Mouse (Mus musculus) midbrain, postnatal 0 days (tissue): ENCODE measurements around the gene Tmem126b. TPM values are rescaled to one million over a fixed set of nuclear protein-coding genes. Genes with fewer than 3 reads are reported as not detected.

ENCODE experiments used
- ATAC-seq: fragments of 200-750 bp; cut with Nextera tagmentation; 2 replicates; pipeline ENCODE4 v1.8.0; 2017; ENCODE audit warnings: moderate number of reproducible peaks, mild to moderate bottlenecking, moderate TSS enrichment, moderate library complexity; ENCODE audit not compliant: low FRiP score
- DNase-seq: peaks from one replicate; pipeline ENCODE4 v3.0.0-alpha.2; 2015; ENCODE audit warnings: low spot score
- H3K27ac ChIP-seq: fragments of 300-500 bp; sonication (generic); 2 replicates; pipeline ENCODE4 v1.5.1; 2014; ENCODE audit warnings: low read depth, mild to moderate bottlenecking, low read length, mixed read lengths
- H3K27me3 ChIP-seq: fragments of 300-500 bp; sonication (generic); 2 replicates; pipeline ENCODE4 v1.6.1; 2014; ENCODE audit warnings: low read length, control low read depth, mixed read lengths; ENCODE audit not compliant: insufficient read depth
- H3K36me3 ChIP-seq: fragments of 300-500 bp; sonication (generic); 2 replicates; pipeline ENCODE4 v1.6.1; 2014; ENCODE audit warnings: low read length, control low read depth, mixed read lengths; ENCODE audit not compliant: insufficient read depth
- H3K4me1 ChIP-seq: fragments of 300-500 bp; sonication (generic); 2 replicates; pipeline ENCODE4 v1.6.1; 2014; ENCODE audit warnings: mild to moderate bottlenecking, control low read depth, antibody characterized with exemption, low read length, mixed read lengths; ENCODE audit not compliant: insufficient read depth
- H3K4me2 ChIP-seq: fragments of 300-500 bp; sonication (generic); 2 replicates; pipeline ENCODE4 v1.6.1; 2014; ENCODE audit warnings: low read depth, mild to moderate bottlenecking, low read length, mixed read lengths; ENCODE audit not compliant: poor library complexity, severe bottlenecking
- H3K4me3 ChIP-seq: fragments of 300-500 bp; sonication (generic); 2 replicates; pipeline ENCODE4 v1.5.1; 2014; ENCODE audit warnings: low read depth, mild to moderate bottlenecking, low read length, moderate library complexity
- H3K9ac ChIP-seq: fragments of 300-500 bp; sonication (generic); replicated peaks from 2 replicates; pipeline ENCODE4 v1.6.1; 2014; ENCODE audit warnings: mild to moderate bottlenecking, low read length, moderate library complexity, mixed read lengths; ENCODE audit not compliant: poor library complexity, severe bottlenecking
- H3K9me3 ChIP-seq: fragments of 300-500 bp; sonication (generic); 2 replicates; pipeline ENCODE4 v1.6.1; 2016; ENCODE audit warnings: low read length, control low read depth
- CTCF ChIP-seq: IDR thresholded peaks from 2 replicates; pipeline ENCODE4 v1.5.1; 2016; ENCODE audit warnings: antibody characterized with exemption, mild to moderate bottlenecking
- WGBS: fragments of 180-500 bp; shearing (Covaris S2); extraction: QIAGEN DNeasy Blood & Tissue Kit; methylation state at CpG from one replicate; pipeline ENCODE4 v1.1.7; 2014; 5-methylcytosine and 5-hydroxymethylcytosine counted together
- polyA plus RNA-seq: library from polyadenylated mRNA; unstranded; fragments of >200 nt; fragmentation: Nextera tagmentation; extraction: Ambion mirVana; gene quantifications from 2 replicates; pipeline ENCODE4 v1.2.1, GENCODE M21; 2015
- total RNA-seq: library from RNA; depleted of rRNA; stranded (reverse); fragments of >200 nt; gene quantifications from 2 replicates; pipeline ENCODE4 v1.2.3, GENCODE M21; 2014

The Tmem126b gene
- total and polyA plus RNA-seq, 2 experiments from 2014 or later = 15.1 to 25.6 TPM

GRCm38 (mm10) chr7:90456149-90456844 is 19.5 kb downstream of the Tmem126b start:
- DNase-seq = no peak
- peak overlapping the region; percentile 71 for H3K4me3 ChIP-seq
- ATAC-seq = no peak
- TF ChIP-seq CTCF = no peak
- H3K4me1 ChIP-seq = no peaks in the 10 kb centered on the region
- WGBS = 40% methylated on average over 7 of the region's 7 CpGs
- H3K27me3 ChIP-seq = no peaks in the 10 kb centered on the region
- peak overlapping the region; percentile 88; the same call in 1 of the 2 replicates for H3K27ac ChIP-seq
- peak overlapping the region; percentile 61 for H3K4me2 ChIP-seq
- peak overlapping the region; percentile 78 for H3K9ac ChIP-seq
- H3K36me3 ChIP-seq = peaks cover 16% of the 10 kb centered on the region
- H3K9me3 ChIP-seq = no peaks in the 10 kb centered on the region

- no peaks in the 10 kb centered on the region for H3K4me1 ChIP-seq
- TF ChIP-seq CTCF = no peak
- peak overlapping the region; percentile 98; the same call in 1 of the 2 replicates for H3K27ac ChIP-seq
- DNase-seq = no peak
- H3K9ac ChIP-seq = peak overlapping the region; percentile 99
- H3K4me3 ChIP-seq = peak overlapping the region; percentile 99
- 0% methylated on average over 6 of the region's 6 CpGs for WGBS
- peak overlapping the region; percentile 79 for H3K4me2 ChIP-seq
- no peaks in the 10 kb centered on the region for H3K27me3 ChIP-seq
- no peaks in the 10 kb centered on the region for H3K36me3 ChIP-seq
- no peak for ATAC-seq
- H3K9me3 ChIP-seq = no peaks in the 10 kb centered on the region
Observed at GRCm38 (mm10) chr7:90444206-90444605, 31.6 kb downstream of the Tmem126b start.

- WGBS = under 1% methylated on average over 93 of the region's 123 CpGs
Observed at GRCm38 (mm10) chr7:90443101-90444091, 32.4 kb downstream of the Tmem126b start.

GRCm38 (mm10) chr7:90442518-90443080 is 33.2 kb downstream of the Tmem126b start, which contains the start of gene Crebzf:
TSS of gene Crebzf (plus strand) at chr7:90442729.
- ATAC-seq (peak; percentile 98), DNase-seq (peak; percentile 99)
- Histone ChIP-seq H3K4me1 (no peaks in the 10 kb centered on the region), H3K27ac (peak within 1 kb of the TSS; percentile 98), H3K9me3 (no peaks in the 10 kb centered on the region), H3K4me2 (peak within 1 kb of the TSS; percentile 79), H3K27me3 (no peaks in the 10 kb centered on the region), H3K4me3 (peak within 1 kb of the TSS; percentile 99), H3K36me3 (no peaks in the 10 kb centered on the region), H3K9ac (peak within 1 kb of the TSS; percentile 99)
- under 1% methylated on average over 51 of the region's 54 CpGs for WGBS
- no peak for TF ChIP-seq CTCF

More at GRCm38 (mm10) chr7:90443101-90444091, 32.4 kb downstream of the Tmem126b start:
- peak overlapping the region; percentile 79 for H3K4me2 ChIP-seq
- ATAC-seq (peak; percentile 82), DNase-seq (peak; percentile 67)
- no peaks in the 10 kb centered on the region for H3K36me3 ChIP-seq
- peak overlapping the region; percentile 98 for H3K27ac ChIP-seq
- no peaks in the 10 kb centered on the region for H3K4me1 ChIP-seq
- H3K9ac ChIP-seq = peak overlapping the region; percentile 99
- peak; percentile 54 for TF ChIP-seq CTCF
- H3K27me3 ChIP-seq = no peaks in the 10 kb centered on the region
- no peaks in the 10 kb centered on the region for H3K9me3 ChIP-seq
- H3K4me3 ChIP-seq = peak overlapping the region; percentile 99

- Histone ChIP-seq H3K4me1 (no peaks in the 10 kb centered on the region), H3K4me3 (peak overlapping the region; percentile 99), H3K36me3 (no peaks in the 10 kb centered on the region), H3K9ac (peak overlapping the region; percentile 99), H3K27me3 (no peaks in the 10 kb centered on the region), H3K27ac (peak overlapping the region; percentile 98), H3K4me2 (peak overlapping the region; percentile 41), H3K9me3 (no peaks in the 10 kb centered on the region)
- WGBS = 7% methylated on average over 4 of the region's 4 CpGs
- TF ChIP-seq CTCF = no peak
- DNase-seq (no peak), ATAC-seq (peak; percentile 6)
Observed at GRCm38 (mm10) chr7:90442070-90442469, 33.7 kb downstream of the Tmem126b start.
